Mouse (Mus musculus) hindbrain, embryonic 12.5 days (tissue): ENCODE results near the gene 1520401A03Rik. TPM values are rescaled to one million over a fixed set of nuclear protein-coding genes. Genes with fewer than 3 reads are reported as not detected.

Experiments used
- ATAC-seq: fragments of 200-750 bp; cut with Nextera tagmentation; 2 replicates; pipeline ENCODE4 v1.8.0; 2017; ENCODE audit warnings: moderate TSS enrichment; ENCODE audit not compliant: low FRiP score
- H3K27ac ChIP-seq: fragments of 300-500 bp; sonication (generic); 2 replicates; pipeline ENCODE4 v1.5.1; 2016; ENCODE audit warnings: mild to moderate bottlenecking
- H3K27me3 ChIP-seq: fragments of 300-500 bp; sonication (generic); 2 replicates; pipeline ENCODE4 v1.6.1; 2016; ENCODE audit warnings: mild to moderate bottlenecking
- H3K36me3 ChIP-seq: fragments of 300-500 bp; sonication (generic); 2 replicates; pipeline ENCODE4 v1.6.1; 2016; ENCODE audit warnings: mild to moderate bottlenecking
- H3K4me1 ChIP-seq: fragments of 300-500 bp; sonication (generic); 2 replicates; pipeline ENCODE4 v1.6.1; 2016
- H3K4me2 ChIP-seq: fragments of 300-500 bp; sonication (generic); replicated peaks from 2 replicates; pipeline ENCODE4 v1.6.1; 2016; ENCODE audit warnings: mild to moderate bottlenecking
- H3K4me3 ChIP-seq: fragments of 300-500 bp; sonication (generic); 2 replicates; pipeline ENCODE4 v1.5.1; 2016; ENCODE audit warnings: mild to moderate bottlenecking
- H3K9ac ChIP-seq: fragments of 300-500 bp; sonication (generic); 2 replicates; pipeline ENCODE4 v1.6.1; 2016; ENCODE audit warnings: mild to moderate bottlenecking, moderate library complexity
- H3K9me3 ChIP-seq: fragments of 300-500 bp; sonication (generic); replicated peaks from 2 replicates; pipeline ENCODE4 v1.6.1; 2016; ENCODE audit warnings: mild to moderate bottlenecking
- WGBS: fragments of 180-500 bp; shearing (Covaris S2); methylation state at CpG from one replicate; pipeline ENCODE4 v1.1.7; 2016; 5-methylcytosine and 5-hydroxymethylcytosine counted together
- polyA plus RNA-seq: library from polyadenylated mRNA; unstranded; fragments of >200 nt; fragmentation: Nextera tagmentation; extraction: Ambion mirVana; gene quantifications from 2 replicates; pipeline ENCODE4 v1.2.1, GENCODE M21; 2016

Gene 1520401A03Rik
- polyA plus RNA-seq, 1 experiment from 2014 or later: 0.21 TPM

DNA sequence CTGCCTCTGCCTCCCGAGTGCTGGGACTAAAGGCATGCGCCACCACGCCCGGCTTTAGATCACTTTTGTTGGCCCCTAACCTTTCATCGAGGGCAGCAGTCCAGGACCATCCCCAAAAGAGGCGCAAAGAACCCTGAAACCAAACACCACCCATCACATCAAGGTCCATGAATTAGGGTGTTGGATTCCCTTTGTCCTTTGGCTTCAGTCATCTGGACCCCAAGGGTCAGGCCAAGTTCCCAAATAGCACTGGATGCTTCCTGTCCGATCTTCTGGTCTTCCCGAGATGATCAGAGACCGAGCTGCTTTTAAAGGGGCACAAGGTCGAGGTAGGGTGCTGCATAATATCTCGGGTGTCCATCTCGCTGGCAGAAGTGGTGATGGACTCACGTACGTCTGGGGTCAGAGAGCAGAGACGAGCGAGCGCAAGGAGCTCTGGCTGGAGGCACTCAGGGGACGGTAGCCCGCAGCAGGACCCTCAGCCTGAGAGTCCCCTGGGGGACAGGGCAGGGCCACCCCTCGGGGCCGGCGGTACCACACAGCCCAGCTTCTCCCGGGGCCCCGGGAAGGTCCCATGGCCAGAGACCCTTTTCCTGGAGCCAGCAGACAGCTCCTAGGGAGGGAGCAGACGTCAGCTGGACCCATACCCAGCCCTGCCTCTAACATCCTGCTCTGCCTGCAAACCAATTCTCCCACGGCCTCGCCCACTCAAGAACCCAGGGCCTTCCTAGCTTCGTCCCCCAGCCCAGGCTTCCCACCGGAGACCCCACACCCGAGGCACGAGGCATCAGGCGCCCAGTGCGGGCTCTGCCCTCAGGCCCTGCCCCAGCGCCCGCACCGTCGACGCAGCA, 19.0 kb upstream of the 1520401A03Rik start:
- Histone ChIP-seq H3K4me1 (peaks cover 47% of the 10 kb centered on the region), H3K27ac (no peak overlapping the region), H3K9me3 (no peaks in the 10 kb centered on the region), H3K9ac (no peak overlapping the region), H3K27me3 (peaks cover 71% of the 10 kb centered on the region), H3K36me3 (peaks cover 14% of the 10 kb centered on the region), H3K4me2 (peak overlapping the region; percentile 44; the same call in 1 of the 2 replicates), H3K4me3 (peak overlapping the region; percentile 15; the same call in 1 of the 2 replicates)
- ATAC-seq: no peak
- 45% methylated on average over 38 of the region's 38 CpGs for WGBS

DNA sequence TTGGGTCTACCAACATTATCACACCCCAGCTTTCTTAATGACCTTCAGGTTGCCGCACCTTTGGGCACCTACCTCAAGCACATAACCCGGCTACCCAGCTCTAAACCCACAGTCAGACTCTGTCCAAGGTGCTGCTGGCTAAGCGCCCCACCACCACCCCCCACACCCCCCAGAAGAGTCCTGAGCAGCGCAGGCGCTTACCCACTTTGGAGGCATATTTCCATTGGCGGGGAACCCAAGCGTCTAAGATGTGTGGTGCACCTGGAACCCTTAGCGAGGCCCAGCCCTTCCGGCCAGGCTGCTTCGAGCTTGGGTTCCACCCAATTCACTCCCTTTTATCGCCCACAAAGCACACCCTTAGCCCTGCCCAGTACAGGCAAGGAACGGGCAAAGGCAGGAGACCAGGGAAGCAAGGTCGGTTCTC, 18.0 kb upstream of the 1520401A03Rik start, which contains the start of gene Paqr4:
Gene Paqr4 (minus strand): TSS at position 270 of the 424 bp plus-strand sequence.
- Histone ChIP-seq H3K27ac (peak within 1 kb of the TSS; percentile 81), H3K9ac (peak within 1 kb of the TSS; percentile 80), H3K9me3 (no peaks in the 10 kb centered on the region), H3K4me1 (peaks cover 38% of the 10 kb centered on the region), H3K4me2 (peak within 1 kb of the TSS; percentile 93), H3K4me3 (peak within 1 kb of the TSS; percentile 65), H3K36me3 (peaks cover 20% of the 10 kb centered on the region), H3K27me3 (peaks cover 61% of the 10 kb centered on the region)
- 8% methylated on average over 13 of the region's 13 CpGs for WGBS
- ATAC-seq: no peak; the same call in 1 of the 2 replicates

DNA sequence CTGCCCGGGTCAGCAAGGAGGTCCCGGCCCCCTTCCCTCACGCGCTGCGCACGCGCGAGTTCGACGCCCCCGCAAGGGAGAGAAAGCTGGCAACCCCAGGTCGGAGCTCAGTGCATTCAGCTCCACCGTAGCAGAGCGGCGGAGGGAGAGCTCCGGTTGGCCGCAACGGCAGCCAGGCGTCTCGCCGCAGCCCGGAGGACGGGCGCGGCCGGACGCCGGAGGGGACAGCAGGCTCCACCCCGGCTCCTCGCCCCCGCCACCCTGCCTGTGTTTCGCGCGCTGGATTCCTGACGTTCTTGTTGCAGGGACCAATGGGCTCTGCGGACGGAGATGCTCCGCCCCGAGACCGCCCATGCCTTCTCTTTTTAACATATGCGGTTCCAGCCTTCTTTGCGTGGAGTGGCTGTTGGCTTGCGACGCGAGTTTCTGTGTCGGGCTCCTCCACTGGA, 17.6 kb upstream of the 1520401A03Rik start:
- H3K4me1 ChIP-seq: peaks cover 34% of the 10 kb centered on the region
- H3K36me3 ChIP-seq: peaks cover 24% of the 10 kb centered on the region
- H3K9me3 ChIP-seq: no peaks in the 10 kb centered on the region
- ATAC-seq: peak; percentile 83
- peak overlapping the region; percentile 65 for H3K4me3 ChIP-seq
- H3K9ac ChIP-seq: peak overlapping the region; percentile 80
- H3K4me2 ChIP-seq: peak overlapping the region; percentile 93
- WGBS: under 1% methylated on average over 42 of the region's 46 CpGs
- peak overlapping the region; percentile 81 for H3K27ac ChIP-seq
- H3K27me3 ChIP-seq: peaks cover 57% of the 10 kb centered on the region

DNA sequence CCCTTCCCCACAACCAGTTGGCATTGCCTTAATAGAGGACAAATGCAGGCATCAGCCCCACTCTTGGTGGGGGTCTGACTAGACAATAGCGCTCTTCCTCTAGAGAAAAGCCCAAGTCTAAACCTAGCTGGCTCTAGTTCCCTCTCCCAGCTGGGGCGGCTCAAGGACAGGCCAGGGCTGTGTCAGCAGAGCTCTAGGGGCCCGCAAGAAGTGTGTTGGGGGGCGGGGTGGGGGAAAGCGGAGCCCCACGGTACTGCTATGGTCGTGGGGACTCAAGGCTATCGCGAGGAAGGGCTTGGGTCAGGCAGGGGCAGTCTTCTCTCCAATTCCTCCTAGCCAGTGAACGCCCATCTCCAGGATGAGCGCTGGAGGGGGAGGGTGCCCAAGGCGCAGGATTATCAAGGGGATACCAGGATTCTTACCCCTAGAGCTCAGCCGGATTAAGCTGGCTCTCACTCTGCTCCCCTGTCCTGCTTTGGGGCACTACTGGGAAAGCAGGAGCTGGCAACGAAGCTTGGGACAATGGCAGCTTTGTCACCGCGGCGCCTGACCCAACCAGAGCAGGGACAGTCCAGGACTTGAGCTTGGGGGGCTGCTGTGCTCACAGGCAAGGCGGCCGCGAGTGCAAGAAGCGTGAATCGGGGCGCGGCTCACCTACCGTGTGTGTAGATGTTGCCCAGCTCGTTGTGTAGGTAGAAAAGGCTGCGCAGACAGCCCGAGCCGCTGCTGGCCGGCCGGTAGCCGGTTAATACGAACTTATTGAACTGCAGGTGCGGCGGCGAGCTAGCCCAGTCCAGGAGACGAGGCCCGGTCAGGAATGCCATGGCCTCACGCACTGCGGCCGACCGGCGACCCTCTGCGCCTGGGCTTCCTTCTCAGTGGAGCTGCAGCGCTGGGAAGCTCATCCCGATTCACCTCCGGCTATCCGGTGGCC, 16.9 kb upstream of the 1520401A03Rik start:
- H3K4me1 ChIP-seq: peaks cover 31% of the 10 kb centered on the region
- under 1% methylated on average over 48 of the region's 48 CpGs for WGBS
- H3K4me2 ChIP-seq: peak overlapping the region; percentile 93
- ATAC-seq: peak; percentile 35
- peak overlapping the region; percentile 65 for H3K4me3 ChIP-seq
- H3K36me3 ChIP-seq: peaks cover 30% of the 10 kb centered on the region
- no peaks in the 10 kb centered on the region for H3K9me3 ChIP-seq
- peaks cover 50% of the 10 kb centered on the region for H3K27me3 ChIP-seq
- H3K27ac ChIP-seq: peak overlapping the region; percentile 81
- H3K9ac ChIP-seq: peak overlapping the region; percentile 80

DNA sequence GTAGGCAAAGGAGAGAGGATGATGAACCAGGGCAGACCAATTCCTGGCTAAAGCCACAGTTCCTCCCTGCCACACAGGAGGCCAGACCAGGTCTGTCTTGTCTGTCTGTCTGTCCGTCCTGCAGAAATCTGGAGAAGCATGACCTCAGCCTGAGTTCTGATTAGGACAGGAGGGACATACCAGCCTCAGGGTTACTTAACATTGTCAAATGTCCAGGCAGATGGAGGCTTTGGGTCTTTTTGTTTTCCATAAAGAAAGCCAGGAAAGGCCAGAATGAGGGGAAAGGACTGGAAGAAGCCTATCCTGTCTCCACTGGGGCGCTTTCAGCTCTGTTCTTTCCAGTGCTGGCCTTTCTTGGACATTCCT, 16.2 kb upstream of the 1520401A03Rik start:
- Histone ChIP-seq H3K36me3 (peaks cover 35% of the 10 kb centered on the region), H3K4me2 (peak overlapping the region; percentile 93), H3K27me3 (peaks cover 43% of the 10 kb centered on the region), H3K4me1 (peaks cover 31% of the 10 kb centered on the region), H3K27ac (peak overlapping the region; percentile 81; the same call in 1 of the 2 replicates), H3K9me3 (no peaks in the 10 kb centered on the region), H3K4me3 (peak overlapping the region; percentile 65), H3K9ac (peak overlapping the region; percentile 80)
- no peak for ATAC-seq
- WGBS: 24% methylated on average over 2 of the region's 2 CpGs

DNA sequence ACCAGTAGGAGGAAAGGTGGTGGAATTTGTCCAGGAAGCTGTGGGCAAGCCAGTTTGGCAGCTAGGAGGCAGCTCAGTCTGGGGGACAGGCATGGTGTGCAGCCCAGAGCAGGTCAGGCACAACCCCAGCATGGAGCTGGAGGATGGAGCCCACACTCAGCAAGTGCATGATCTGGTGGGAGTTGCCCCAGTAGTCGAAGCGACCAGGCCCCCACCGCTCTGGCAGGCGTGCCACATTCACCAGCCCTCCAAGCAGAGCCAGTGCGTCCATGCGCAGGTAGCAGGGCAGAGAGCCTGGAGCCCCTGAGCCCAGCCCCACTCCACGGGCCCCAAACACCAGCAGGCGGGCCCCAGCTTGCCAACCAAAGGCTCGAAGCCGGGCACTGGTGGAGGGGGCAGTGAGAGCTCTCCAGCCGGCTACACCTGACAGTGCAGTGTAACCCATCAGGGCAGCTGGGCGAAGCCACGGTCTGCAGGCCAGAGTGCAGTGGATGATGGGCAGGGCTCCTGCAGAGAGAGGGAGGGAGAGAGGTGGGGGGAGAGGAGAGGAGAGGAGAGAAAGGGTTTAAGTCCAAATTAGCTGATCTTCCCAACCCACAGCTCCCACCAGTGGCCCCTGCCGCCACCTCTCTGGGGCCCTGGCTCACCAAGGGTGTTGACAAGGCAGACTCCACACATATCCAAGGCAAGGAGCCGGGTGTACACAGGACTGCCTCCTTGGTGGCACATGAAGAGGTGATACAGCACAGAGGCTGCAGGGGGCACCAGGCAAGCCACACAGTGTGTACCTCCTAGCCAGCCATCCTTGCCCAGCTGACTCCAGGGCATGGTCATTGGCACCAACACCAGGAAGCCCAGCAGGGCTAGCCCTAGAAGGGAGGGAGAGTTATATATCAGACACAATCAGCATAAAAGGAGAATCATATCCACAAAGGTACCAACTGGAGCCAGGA, 15.2 kb upstream of the 1520401A03Rik start:
- Histone ChIP-seq H3K4me1 (peaks cover 31% of the 10 kb centered on the region), H3K27ac (no peak overlapping the region), H3K9ac (peak overlapping the region; percentile 3; the same call in 1 of the 2 replicates), H3K4me3 (no peak overlapping the region), H3K36me3 (peaks cover 35% of the 10 kb centered on the region), H3K9me3 (no peaks in the 10 kb centered on the region), H3K27me3 (peaks cover 33% of the 10 kb centered on the region), H3K4me2 (peak overlapping the region; percentile 93)
- 58% methylated on average over 15 of the region's 15 CpGs for WGBS
- no peak for ATAC-seq

DNA sequence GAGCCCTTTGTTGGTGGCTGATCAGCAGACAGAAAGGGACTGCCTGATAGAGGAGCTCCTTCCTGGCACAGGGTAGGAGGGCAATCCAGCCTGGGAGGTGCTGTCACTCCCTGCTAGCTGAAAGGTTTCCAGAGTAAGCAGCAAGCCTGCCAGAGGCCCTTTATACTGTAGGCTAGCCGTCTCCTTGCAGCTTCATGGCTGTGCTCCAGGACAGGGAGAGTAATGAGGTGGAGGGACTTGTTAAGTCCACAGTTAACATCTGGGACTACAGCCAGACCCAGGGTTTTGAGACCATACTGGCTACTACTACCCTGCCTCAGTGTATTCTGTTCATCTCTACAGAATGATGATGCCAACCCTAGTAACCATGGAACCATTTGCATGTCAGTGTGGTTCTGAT, 11.8 kb upstream of the 1520401A03Rik start:
- Histone ChIP-seq H3K9me3 (no peaks in the 10 kb centered on the region), H3K4me2 (no peak overlapping the region), H3K36me3 (peaks cover 35% of the 10 kb centered on the region), H3K9ac (no peak overlapping the region), H3K4me1 (peaks cover 16% of the 10 kb centered on the region), H3K4me3 (no peak overlapping the region), H3K27me3 (peaks cover 6% of the 10 kb centered on the region; the same call in 1 of the 2 replicates), H3K27ac (no peak overlapping the region)
- no peak for ATAC-seq
- 92% methylated on average over 1 of the region's 1 CpGs for WGBS

DNA sequence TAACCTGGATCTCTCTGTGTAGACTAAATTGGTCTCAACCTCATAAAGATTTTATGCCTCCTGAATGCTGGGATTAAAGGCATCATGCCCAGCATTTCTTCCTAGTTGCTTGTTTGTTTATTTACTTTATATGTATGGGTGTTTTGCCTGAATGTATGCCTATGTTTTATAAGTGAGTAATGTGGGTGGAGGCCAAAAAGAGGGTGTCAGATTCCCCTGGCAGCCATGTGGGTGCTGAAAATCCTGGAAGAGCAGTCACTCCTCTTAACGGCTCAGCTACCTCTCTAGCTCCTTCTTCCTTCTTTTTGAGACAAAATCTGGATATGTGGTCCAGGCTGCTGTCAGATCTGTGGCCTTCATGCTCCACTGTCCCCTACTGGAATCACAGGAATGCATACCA, 7.9 kb upstream of the 1520401A03Rik start:
- no peak overlapping the region for H3K9ac ChIP-seq
- WGBS: 75% methylated on average over 1 of the region's 1 CpGs
- H3K4me2 ChIP-seq: no peak overlapping the region
- peaks cover 14% of the 10 kb centered on the region; the same call in 1 of the 2 replicates for H3K36me3 ChIP-seq
- no peak overlapping the region for H3K27ac ChIP-seq
- no peaks in the 10 kb centered on the region for H3K27me3 ChIP-seq
- H3K4me3 ChIP-seq: no peak overlapping the region
- ATAC-seq: no peak
- no peaks in the 10 kb centered on the region for H3K9me3 ChIP-seq
- peaks cover 4% of the 10 kb centered on the region; the same call in 1 of the 2 replicates for H3K4me1 ChIP-seq

DNA sequence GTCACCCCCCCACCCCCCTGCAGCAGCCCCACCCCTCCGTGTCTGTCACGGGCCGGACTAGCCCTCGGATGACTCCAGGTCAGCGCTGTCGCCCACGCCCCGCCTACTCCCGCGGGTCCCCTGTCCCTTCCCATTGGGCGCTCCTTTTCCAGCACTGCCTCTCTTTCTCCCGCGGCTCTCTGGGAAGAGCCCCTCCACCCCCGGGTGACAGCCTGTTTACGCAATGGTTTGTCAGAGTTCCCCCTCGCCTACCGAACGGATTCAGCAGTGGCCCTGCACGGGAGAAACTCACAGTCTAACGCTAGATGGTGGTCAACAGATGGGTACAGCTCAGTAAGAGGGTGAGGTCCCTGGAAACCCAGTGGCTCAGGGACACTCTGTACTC, 4.2 kb upstream of the 1520401A03Rik start:
- H3K27ac ChIP-seq: peak overlapping the region; percentile 73
- H3K4me3 ChIP-seq: peak overlapping the region; percentile 88
- peak overlapping the region; percentile 82 for H3K9ac ChIP-seq
- H3K4me2 ChIP-seq: peak overlapping the region; percentile 97
- H3K9me3 ChIP-seq: no peaks in the 10 kb centered on the region
- peaks cover 5% of the 10 kb centered on the region; the same call in 1 of the 2 replicates for H3K4me1 ChIP-seq
- WGBS: under 1% methylated on average over 20 of the region's 20 CpGs
- ATAC-seq: peak; percentile 86
- H3K36me3 ChIP-seq: no peaks in the 10 kb centered on the region
- no peaks in the 10 kb centered on the region for H3K27me3 ChIP-seq

DNA sequence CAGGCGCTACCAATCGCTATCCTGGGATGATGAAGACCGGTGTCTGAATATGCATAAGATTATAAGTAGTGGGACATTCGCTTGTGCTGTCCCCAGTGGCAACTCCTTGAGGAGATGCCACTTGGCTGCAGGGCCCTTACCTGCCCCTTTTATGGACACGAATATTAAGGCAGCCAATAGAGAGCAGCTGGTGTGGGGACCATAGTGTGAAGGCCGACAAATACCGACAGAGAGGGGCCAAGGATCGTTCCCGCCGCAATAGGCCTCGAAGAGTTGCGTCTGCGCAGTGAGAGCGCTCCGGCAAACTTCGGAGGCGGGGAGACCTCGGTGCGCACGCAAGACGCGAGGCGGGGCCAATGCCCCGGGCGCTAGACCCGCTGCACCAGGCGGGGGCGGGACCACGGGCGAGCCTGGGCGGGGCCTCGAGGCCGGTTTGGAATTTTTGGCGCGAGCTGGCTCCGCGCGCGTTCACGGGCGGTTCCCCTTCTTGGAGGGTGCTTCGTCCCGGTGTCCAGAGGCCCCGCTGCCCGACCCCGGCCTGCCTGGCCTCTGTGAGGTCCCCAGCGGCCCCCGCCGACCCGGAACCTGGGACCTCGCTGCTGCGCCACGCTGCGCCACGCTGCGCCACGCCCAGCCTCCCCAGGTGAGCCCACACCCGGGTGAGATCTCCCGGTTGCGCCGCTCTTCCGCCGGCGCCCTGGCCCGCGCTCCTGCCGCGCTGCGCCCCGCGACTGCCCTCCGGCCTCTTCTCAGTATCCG, 3.6 kb upstream of the 1520401A03Rik start, which contains the start of gene Pkmyt1:
Gene Pkmyt1 (plus strand): TSS at position 338 of the 759 bp plus-strand sequence.
- Histone ChIP-seq H3K9me3 (no peaks in the 10 kb centered on the region), H3K4me3 (peak within 1 kb of the TSS; percentile 88), H3K4me1 (peaks cover 5% of the 10 kb centered on the region; the same call in 1 of the 2 replicates), H3K9ac (peak within 1 kb of the TSS; percentile 82), H3K27me3 (no peaks in the 10 kb centered on the region), H3K36me3 (no peaks in the 10 kb centered on the region), H3K27ac (peak within 1 kb of the TSS; percentile 73), H3K4me2 (peak within 1 kb of the TSS; percentile 97)
- 2% methylated on average over 64 of the region's 73 CpGs for WGBS
- peak; percentile 95 for ATAC-seq
